Mouse (Mus musculus) ES-E14 (cell line): ENCODE measurements at regions not wholly inside any gene's neighbourhood (a gene's known extent, or its start where the extent isn't known, plus 50 kb on each side); places are given as distances from the start of the nearest gene placed in this dataset.

Source experiments
- HCFC1 ChIP-seq: IDR thresholded peaks from 2 replicates; pipeline ENCODE4 v1.6.1; 2012; ENCODE audit warnings: low read length, inconsistent platforms, borderline replicate concordance; ENCODE audit not compliant: insufficient read depth
- MAFK ChIP-seq: IDR thresholded peaks from 2 replicates; pipeline ENCODE4 v1.6.1; 2014; ENCODE audit warnings: mild to moderate bottlenecking, low read depth, low read length, inconsistent platforms; ENCODE audit not compliant: insufficient read depth
- ZC3H11A ChIP-seq: IDR thresholded peaks from 2 replicates; pipeline ENCODE4 v1.6.1; 2012; ENCODE audit warnings: low read depth, mild to moderate bottlenecking, inconsistent platforms, low read length, borderline replicate concordance
- ZNF384 ChIP-seq: IDR thresholded peaks from 2 replicates; pipeline ENCODE4 v1.6.1; 2012; ENCODE audit warnings: low read depth, low read length, inconsistent platforms

- TF ChIP-seq HCFC1 (no peak), MAFK (no peak), ZC3H11A (no peak), ZNF384 (no peak)
Observed at GRCm38 (mm10) chr8:7026247-7026844, 1634.7 kb downstream of the Efnb2 start.
